Mouse (Mus musculus): ENCODE results near the gene Vangl1. TPM values are rescaled to one million over a fixed set of nuclear protein-coding genes. Genes with fewer than 3 reads are reported as not detected.

Gene Vangl1
- polyA plus RNA-seq, 1 experiment from 2014 or later = 19.1 TPM

- ATAC-seq (ENCODE audit: insufficient number of reproducible peaks, insufficient read depth, low FRiP score, low TSS enrichment) = no peak
- no peaks in the 10 kb centered on the region for H3K9me3 ChIP-seq
- no peaks in the 10 kb centered on the region for H3K4me1 ChIP-seq
- no peak overlapping the region for H3K27ac ChIP-seq
- no peak overlapping the region for H3K9ac ChIP-seq
- no peaks in the 10 kb centered on the region for H3K27me3 ChIP-seq
- H3K4me2 ChIP-seq (replicated peaks) = no peak overlapping the region
- H3K36me3 ChIP-seq = no peaks in the 10 kb centered on the region
- WGBS = 60% methylated on average over 7 of the region's 7 CpGs
- no peak overlapping the region for H3K4me3 ChIP-seq
Observed at GRCm38 (mm10) chr3:102111979-102112599, 92.4 kb downstream of the Vangl1 start.

- no peaks in the 10 kb centered on the region for H3K9me3 ChIP-seq
- no peak overlapping the region for H3K4me2 ChIP-seq (replicated peaks)
- no peak for ATAC-seq (ENCODE audit: insufficient number of reproducible peaks, insufficient read depth, low FRiP score, low TSS enrichment)
- H3K27ac ChIP-seq = no peak overlapping the region
- WGBS = 75% methylated on average over 3 of the region's 3 CpGs
- H3K27me3 ChIP-seq = no peaks in the 10 kb centered on the region
- H3K36me3 ChIP-seq = no peaks in the 10 kb centered on the region
- no peaks in the 10 kb centered on the region for H3K4me1 ChIP-seq
- H3K9ac ChIP-seq = no peak overlapping the region
- H3K4me3 ChIP-seq = no peak overlapping the region
Observed at GRCm38 (mm10) chr3:102108201-102108600, 96.3 kb downstream of the Vangl1 start.

DNA sequence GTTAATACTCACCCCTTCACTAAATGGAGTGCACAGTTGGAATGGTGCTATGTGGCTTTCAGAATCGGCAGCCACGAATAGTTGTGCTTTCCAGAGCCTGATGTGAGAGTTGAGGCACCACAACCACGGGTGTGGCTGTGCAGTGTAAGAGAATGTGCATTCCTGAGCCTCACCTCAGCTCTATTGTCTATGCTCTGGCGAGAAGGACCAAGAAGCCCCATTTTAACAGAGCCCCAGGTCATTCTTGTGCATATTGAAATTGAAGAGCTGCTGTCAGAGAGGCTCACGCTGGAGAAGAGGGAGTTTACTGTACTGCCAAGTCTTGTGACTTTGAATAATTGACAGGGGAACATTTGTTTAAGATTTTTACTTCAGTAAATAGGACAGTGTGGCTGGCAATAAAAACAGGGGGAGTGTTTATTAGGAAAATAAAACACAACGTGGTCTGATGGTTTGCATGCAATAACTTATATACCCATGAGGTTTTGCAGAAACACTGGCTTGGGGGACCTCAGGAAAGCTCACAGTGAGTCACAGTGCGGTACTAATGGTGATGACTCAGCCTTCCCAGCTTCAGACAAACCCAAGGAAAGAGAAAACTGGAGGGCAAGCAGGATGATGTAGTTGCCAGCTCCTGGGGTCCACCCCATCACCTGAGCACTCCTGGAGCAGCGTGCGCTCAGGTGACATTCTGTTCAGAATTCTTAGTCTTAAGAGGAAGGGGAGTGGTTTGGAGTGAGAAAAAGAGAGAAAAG is 100.5 kb downstream of the Vangl1 start:
- Histone ChIP-seq H3K9me3 (no peaks in the 10 kb centered on the region), H3K27ac (no peak overlapping the region), H3K4me2 (replicated peaks) (no peak overlapping the region), H3K4me3 (no peak overlapping the region), H3K36me3 (no peaks in the 10 kb centered on the region), H3K27me3 (no peaks in the 10 kb centered on the region), H3K4me1 (no peaks in the 10 kb centered on the region), H3K9ac (no peak overlapping the region)
- 75% methylated on average over 9 of the region's 9 CpGs for WGBS
- no peak for ATAC-seq (ENCODE audit: insufficient number of reproducible peaks, insufficient read depth, low FRiP score, low TSS enrichment)

Other genes starting within 250 kb of the Vangl1 start
- gene Nhlh2, start 194.6 kb downstream of the Vangl1 start, polyA plus RNA-seq (2016; fragmentation: Nextera tagmentation; extraction: Ambion mirVana) = 15.0 and 16.1 TPM in 2 replicates
- 10.3 and 11.3 TPM in 2 replicates for gene Casq2, start 118.3 kb downstream of the Vangl1 start, polyA plus RNA-seq (2016; fragmentation: Nextera tagmentation; extraction: Ambion mirVana)

Data from embryonic facial prominence, embryonic 12.5 days (tissue).